26 mouse cellular contexts compared by ENCODE assay signal in genomic region chr7:5102564-5102963, GRCm38 (mm10). TPM values are rescaled to one million over a fixed set of nuclear protein-coding genes. Genes with fewer than 3 reads are reported as not detected.
"Had no signal": no experiment of that assay in that cellular context is flagged by ENCODE, and none has a peak within 500 bp of the region (broad histone marks: within the 10 kb centered on the region; RNA-seq: fewer than 3 reads in every experiment).

No protein-coding gene starts in this region.

- H3K4me1 ChIP-seq: limb, embryonic 12.5 days; limb, embryonic 15.5 days; midbrain, embryonic 10.5 days; midbrain, embryonic 13.5 days had no signal

- H3K4me2 ChIP-seq: limb, embryonic 12.5 days; limb, embryonic 15.5 days; liver, embryonic 11.5 days; lung, embryonic 14.5 days; midbrain, embryonic 13.5 days had no signal

- H3K27ac ChIP-seq: limb, embryonic 12.5 days; limb, embryonic 15.5 days; liver, embryonic 14.5 days; midbrain, embryonic 10.5 days; midbrain, embryonic 13.5 days had no signal

- H3K9me3 ChIP-seq: limb, embryonic 12.5 days; limb, embryonic 15.5 days; midbrain, embryonic 10.5 days; midbrain, embryonic 13.5 days had no signal

- H3K4me3 ChIP-seq: limb, embryonic 12.5 days; limb, embryonic 15.5 days; megakaryocyte, embryonic 14.5 days; midbrain, embryonic 10.5 days; midbrain, embryonic 13.5 days had no signal

- H3K9ac ChIP-seq: limb, embryonic 12.5 days; limb, embryonic 15.5 days; liver, embryonic 14.5 days; liver, postnatal 0 days; lung, embryonic 14.5 days; midbrain, embryonic 13.5 days had no signal

- H3K27me3 ChIP-seq: limb, embryonic 12.5 days; limb, embryonic 15.5 days; midbrain, embryonic 13.5 days had no signal

- ATAC-seq: inflammation-experienced regulatory T-cells, adult 6 months; liver, postnatal 0 days; lung, postnatal 0 days; midbrain, embryonic 13.5 days had no signal

- DNase-seq: kidney, postnatal 14 days; left cerebral cortex, postnatal 4 days; liver, postnatal 0 days; lung, embryonic 14.5 days; thymus, adult 18-20 months; thymus, postnatal 36 days had no signal

RNA-seq across cellular contexts. Expression of gene Rfpl4, which starts 14.2 kb away (rescaled TPM):
- total RNA-seq: layer of hippocampus, adult 18-20 months; layer of hippocampus, postnatal 14 days; left cerebral cortex, adult 8-10 months; left cerebral cortex, postnatal 14 days; left cerebral cortex, postnatal 4 days; midbrain, postnatal 0 days had no signal
- polyA plus RNA-seq: inflammation-experienced regulatory T-cells, adult 6 months; kidney, embryonic 14.5 days; limb, embryonic 12.5 days; limb, embryonic 15.5 days; liver, embryonic 11.5 days; liver, embryonic 14.5 days; liver, postnatal 0 days; lung, embryonic 14.5 days; lung, postnatal 0 days; midbrain, embryonic 10.5 days; midbrain, embryonic 13.5 days; midbrain, postnatal 0 days; neural tube, embryonic 11.5 days; neural tube, embryonic 14.5 days; stomach, embryonic 16.5 days; urinary bladder, adult 2 months had no signal

RNA-seq across cellular contexts. Expression of gene Rasl2-9, which starts 23.2 kb away (rescaled TPM):
- total RNA-seq: layer of hippocampus, adult 18-20 months; layer of hippocampus, postnatal 14 days; left cerebral cortex, postnatal 4 days; midbrain, postnatal 0 days had no signal
- polyA plus RNA-seq: neural tube, embryonic 11.5 days had no signal

RNA-seq across cellular contexts. Expression of gene Vmn1r55, which starts 46.9 kb away (rescaled TPM):
- total RNA-seq: layer of hippocampus, adult 18-20 months; layer of hippocampus, postnatal 14 days; left cerebral cortex, adult 8-10 months; left cerebral cortex, postnatal 14 days; left cerebral cortex, postnatal 4 days; midbrain, postnatal 0 days had no signal
- polyA plus RNA-seq: kidney, embryonic 14.5 days; limb, embryonic 12.5 days; limb, embryonic 15.5 days; liver, embryonic 11.5 days; liver, embryonic 14.5 days; liver, postnatal 0 days; lung, embryonic 14.5 days; lung, postnatal 0 days; midbrain, embryonic 10.5 days; midbrain, postnatal 0 days; neural tube, embryonic 11.5 days; stomach, embryonic 16.5 days; testis, adult 2 months; urinary bladder, adult 2 months had no signal
